Mouse (Mus musculus) stomach, embryonic 16.5 days (tissue): ENCODE measurements around the gene Fam47e. TPM values are rescaled to one million over a fixed set of nuclear protein-coding genes. Genes with fewer than 3 reads are reported as not detected.

ENCODE experiments used
- ATAC-seq: fragments of 200-750 bp; cut with Nextera tagmentation; 2 replicates; pipeline ENCODE4 v1.8.0; 2017; ENCODE audit warnings: moderate number of reproducible peaks, moderate TSS enrichment; ENCODE audit not compliant: insufficient read depth, low FRiP score
- H3K27ac ChIP-seq: fragments of 300-500 bp; sonication (generic); 2 replicates; pipeline ENCODE4 v1.5.1; 2014; ENCODE audit warnings: low read length
- H3K27me3 ChIP-seq: fragments of 300-500 bp; sonication (generic); 2 replicates; pipeline ENCODE4 v1.6.1; 2014; ENCODE audit warnings: low read length, control low read depth, mixed read lengths; ENCODE audit not compliant: control insufficient read depth, insufficient read depth
- H3K36me3 ChIP-seq: fragments of 300-500 bp; sonication (generic); 2 replicates; pipeline ENCODE4 v1.6.1; 2014; ENCODE audit warnings: low read length; ENCODE audit not compliant: control insufficient read depth, insufficient read depth
- H3K4me1 ChIP-seq: fragments of 300-500 bp; sonication (generic); 2 replicates; pipeline ENCODE4 v1.6.1; 2014; ENCODE audit warnings: low read length, control low read depth, mixed read lengths; ENCODE audit not compliant: control insufficient read depth, insufficient read depth
- H3K4me2 ChIP-seq: fragments of 300-500 bp; sonication (generic); 2 replicates; pipeline ENCODE4 v1.6.1; 2014; ENCODE audit warnings: low read depth, low read length, mixed read lengths
- H3K4me3 ChIP-seq: fragments of 300-500 bp; sonication (generic); replicated peaks from 2 replicates; pipeline ENCODE4 v1.5.1; 2014; ENCODE audit warnings: mild to moderate bottlenecking, low read length
- H3K9ac ChIP-seq: fragments of 300-500 bp; sonication (generic); 2 replicates; pipeline ENCODE4 v1.6.1; 2014; ENCODE audit warnings: low read length
- H3K9me3 ChIP-seq: fragments of 300-500 bp; sonication (generic); replicated peaks from 2 replicates; pipeline ENCODE4 v1.6.1; 2016; ENCODE audit warnings: low read length, control low read depth; ENCODE audit not compliant: control insufficient read depth
- WGBS: fragments of 180-500 bp; shearing (Covaris S2); extraction: QIAGEN DNeasy Blood & Tissue Kit; methylation state at CpG from one replicate; pipeline ENCODE4 v1.1.7; 2014; 5-methylcytosine and 5-hydroxymethylcytosine counted together
- polyA plus RNA-seq: library from polyadenylated mRNA; unstranded; fragments of >200 nt; fragmentation: Nextera tagmentation; extraction: Ambion mirVana; gene quantifications from 2 replicates; pipeline ENCODE4 v1.2.1, GENCODE M21; 2015

The Fam47e gene
- polyA plus RNA-seq, 1 experiment from 2014 or later, result 0.61 TPM

GRCm38 (mm10) chr5:92621883-92622282 lies 67.0 kb downstream of the Fam47e start:
- Histone ChIP-seq H3K9me3 (no peaks in the 10 kb centered on the region), H3K36me3 (no peaks in the 10 kb centered on the region), H3K4me3 (no peak overlapping the region), H3K27me3 (no peaks in the 10 kb centered on the region), H3K9ac (no peak overlapping the region), H3K4me1 (no peaks in the 10 kb centered on the region), H3K27ac (no peak overlapping the region), H3K4me2 (no peak overlapping the region)
- no peak for ATAC-seq
- 45% methylated on average over 5 of the region's 5 CpGs for WGBS

- Histone ChIP-seq H3K9me3 (no peaks in the 10 kb centered on the region), H3K27me3 (no peaks in the 10 kb centered on the region), H3K9ac (no peak overlapping the region), H3K4me2 (no peak overlapping the region), H3K4me1 (no peaks in the 10 kb centered on the region), H3K4me3 (no peak overlapping the region), H3K36me3 (no peaks in the 10 kb centered on the region), H3K27ac (no peak overlapping the region)
- no peak for ATAC-seq
- WGBS, result 51% methylated on average over 7 of the region's 7 CpGs
Observed at GRCm38 (mm10) chr5:92627896-92628295, 73.0 kb downstream of the Fam47e start.

GRCm38 (mm10) chr5:92633526-92633925 lies 78.7 kb downstream of the Fam47e start:
- 55% methylated on average over 4 of the region's 4 CpGs for WGBS
- H3K27me3 ChIP-seq, result no peaks in the 10 kb centered on the region
- no peaks in the 10 kb centered on the region for H3K4me1 ChIP-seq
- no peak overlapping the region for H3K9ac ChIP-seq
- no peaks in the 10 kb centered on the region for H3K36me3 ChIP-seq
- no peak overlapping the region for H3K4me2 ChIP-seq
- no peaks in the 10 kb centered on the region for H3K9me3 ChIP-seq
- ATAC-seq, result no peak
- no peak overlapping the region for H3K27ac ChIP-seq
- H3K4me3 ChIP-seq, result no peak overlapping the region

- no peak overlapping the region for H3K9ac ChIP-seq
- ATAC-seq, result no peak
- H3K36me3 ChIP-seq, result no peaks in the 10 kb centered on the region
- H3K27me3 ChIP-seq, result no peaks in the 10 kb centered on the region
- 60% methylated on average over 3 of the region's 3 CpGs for WGBS
- no peak overlapping the region for H3K4me3 ChIP-seq
- H3K4me2 ChIP-seq, result no peak overlapping the region
- no peak overlapping the region for H3K27ac ChIP-seq
- no peaks in the 10 kb centered on the region for H3K9me3 ChIP-seq
- H3K4me1 ChIP-seq, result no peaks in the 10 kb centered on the region
Observed at GRCm38 (mm10) chr5:92634916-92635315, 80.0 kb downstream of the Fam47e start.

- Histone ChIP-seq H3K27me3 (no peaks in the 10 kb centered on the region), H3K4me3 (no peak overlapping the region), H3K36me3 (no peaks in the 10 kb centered on the region), H3K27ac (no peak overlapping the region), H3K9me3 (no peaks in the 10 kb centered on the region), H3K4me2 (no peak overlapping the region), H3K4me1 (no peaks in the 10 kb centered on the region), H3K9ac (no peak overlapping the region)
- ATAC-seq, result no peak
- WGBS, result 89% methylated on average over 5 of the region's 5 CpGs
Observed at GRCm38 (mm10) chr5:92635891-92636290, 81.0 kb downstream of the Fam47e start.

GRCm38 (mm10) chr5:92640861-92641260 lies 86.0 kb downstream of the Fam47e start:
- no peak for ATAC-seq
- H3K27me3 ChIP-seq, result no peaks in the 10 kb centered on the region
- H3K9me3 ChIP-seq, result no peaks in the 10 kb centered on the region
- no peaks in the 10 kb centered on the region for H3K36me3 ChIP-seq
- H3K4me1 ChIP-seq, result no peaks in the 10 kb centered on the region
- no peak overlapping the region for H3K9ac ChIP-seq
- no peak overlapping the region for H3K27ac ChIP-seq
- H3K4me2 ChIP-seq, result no peak overlapping the region
- H3K4me3 ChIP-seq, result no peak overlapping the region
- WGBS, result 72% methylated on average over 3 of the region's 3 CpGs

Other genes with a start within 250 kb of the Fam47e start
- 31.3 and 33.3 TPM in 2 replicates for gene Sdad1, start 244.6 kb upstream of the Fam47e start, polyA plus RNA-seq
- not detected in 2 replicates for gene Cxcl9, start 227.0 kb upstream of the Fam47e start, polyA plus RNA-seq
- 6.7 and 7.3 TPM in 2 replicates for gene Art3, start 223.2 kb upstream of the Fam47e start, polyA plus RNA-seq
- 0.97 and 1.8 TPM in 2 replicates for gene Cxcl10, start 206.2 kb upstream of the Fam47e start, polyA plus RNA-seq
- gene Nup54, start 119.8 kb upstream of the Fam47e start, polyA plus RNA-seq, result 47.1 and 47.3 TPM in 2 replicates
- gene Scarb2, start 48.2 kb upstream of the Fam47e start, polyA plus RNA-seq, result 17.7 and 18.2 TPM in 2 replicates
- gene Stbd1, start 48.0 kb downstream of the Fam47e start, polyA plus RNA-seq, result 47.1 and 72.9 TPM in 2 replicates
- gene Ccdc158, start 120.2 kb downstream of the Fam47e start, polyA plus RNA-seq, result 0.50 and 0.61 TPM in 2 replicates
- 14.4 and 17.2 TPM in 2 replicates for gene Shroom3, start 128.4 kb downstream of the Fam47e start, polyA plus RNA-seq